Mouse (Mus musculus): ENCODE data around the gene Tmprss13. TPM values are rescaled to one million over a fixed set of nuclear protein-coding genes. Genes with fewer than 3 reads are reported as not detected.

Tmprss13 gene
- total RNA-seq (2021) = under 1 TPM; 0.06 to 0.18 TPM
- long read RNA-seq, experiment 1 = 0 reads
- long read RNA-seq, experiment 2 = 0 reads

- intact Hi-C loops (cut with DNase I; ENCODE audit: low total_unique reads) = no loop called here
- no peak for DNase-seq
Measured at GRCm38 (mm10) chr9:45318855-45319254, at the start of gene Tmprss13. Gene Tmprss13 (plus strand): TSS chr9:45319100.

- intact Hi-C loops (cut with DNase I; ENCODE audit: low total_unique reads) = no loop called here
- no peak for DNase-seq
Measured at GRCm38 (mm10) chr9:45272213-45272612, 46.7 kb upstream of the Tmprss13 start.

- no peak for DNase-seq
- intact Hi-C loops (cut with DNase I; ENCODE audit: low total_unique reads) = no loop called here
Measured at GRCm38 (mm10) chr9:45274218-45274617, 44.7 kb upstream of the Tmprss13 start.

- intact Hi-C loops (cut with DNase I; ENCODE audit: low total_unique reads) = no loop called here
- DNase-seq = no peak
Measured at GRCm38 (mm10) chr9:45274635-45275034, 44.3 kb upstream of the Tmprss13 start.

GRCm38 (mm10) chr9:45280059-45280458 is 38.8 kb upstream of the Tmprss13 start:
- no peak for DNase-seq
- intact Hi-C loops (cut with DNase I; ENCODE audit: low total_unique reads) = no loop called here

- DNase-seq = no peak
- intact Hi-C loops (cut with DNase I; ENCODE audit: low total_unique reads) = no loop called here
Measured at GRCm38 (mm10) chr9:45280891-45281290, 38.0 kb upstream of the Tmprss13 start.

GRCm38 (mm10) chr9:45282466-45282865 is 36.4 kb upstream of the Tmprss13 start:
- no peak for DNase-seq
- intact Hi-C loops (cut with DNase I; ENCODE audit: low total_unique reads) = no loop called here

GRCm38 (mm10) chr9:45291481-45292168 is 27.3 kb upstream of the Tmprss13 start:
- intact Hi-C loops (cut with DNase I; ENCODE audit: low total_unique reads) = no loop called here
- DNase-seq = no peak

- no peak for DNase-seq
- intact Hi-C loops (cut with DNase I; ENCODE audit: low total_unique reads) = no loop called here
Measured at GRCm38 (mm10) chr9:45294210-45295011, 24.5 kb upstream of the Tmprss13 start.

- no peak for DNase-seq
- intact Hi-C loops (cut with DNase I; ENCODE audit: low total_unique reads) = loop anchor here (2.0 kb wide), 1 partner anchor 89 kb away; no protein-coding TSS in a partner anchor
Measured at GRCm38 (mm10) chr9:45299231-45300006, 19.5 kb upstream of the Tmprss13 start.

- intact Hi-C loops (cut with DNase I; ENCODE audit: low total_unique reads) = loop anchor here (2.0 kb wide), 1 partner anchor 88 kb away; no protein-coding TSS in a partner anchor
- DNase-seq = peak; percentile 90
Measured at GRCm38 (mm10) chr9:45300422-45301104, 18.3 kb upstream of the Tmprss13 start.

- intact Hi-C loops (cut with DNase I; ENCODE audit: low total_unique reads) = loop anchor here (2.0 kb wide), 1 partner anchor 87 kb away; no protein-coding TSS in a partner anchor
Measured at GRCm38 (mm10) chr9:45301771-45302170, 17.1 kb upstream of the Tmprss13 start.

GRCm38 (mm10) chr9:45306746-45307410 is 12.0 kb upstream of the Tmprss13 start:
- no peak for DNase-seq
- intact Hi-C loops (cut with DNase I; ENCODE audit: low total_unique reads) = no loop called here

More at GRCm38 (mm10) chr9:45301771-45302170, 17.1 kb upstream of the Tmprss13 start:
- DNase-seq = no peak

GRCm38 (mm10) chr9:45308521-45308920 is 10.4 kb upstream of the Tmprss13 start:
- DNase-seq = no peak
- intact Hi-C loops (cut with DNase I; ENCODE audit: low total_unique reads) = no loop called here

- DNase-seq = no peak
- intact Hi-C loops (cut with DNase I; ENCODE audit: low total_unique reads) = no loop called here
Measured at GRCm38 (mm10) chr9:45311858-45312257, 7.0 kb upstream of the Tmprss13 start.

GRCm38 (mm10) chr9:45313913-45314312 is 5.0 kb upstream of the Tmprss13 start:
- intact Hi-C loops (cut with DNase I; ENCODE audit: low total_unique reads) = no loop called here
- no peak for DNase-seq

- intact Hi-C loops (cut with DNase I; ENCODE audit: low total_unique reads) = no loop called here
- DNase-seq = no peak
Measured at GRCm38 (mm10) chr9:45317635-45318034, 1.3 kb upstream of the Tmprss13 start.

GRCm38 (mm10) chr9:45321465-45321864 is 2.6 kb downstream of the Tmprss13 start:
- intact Hi-C loops (cut with DNase I; ENCODE audit: low total_unique reads) = no loop called here
- DNase-seq = no peak

GRCm38 (mm10) chr9:45321946-45322430 is 3.1 kb downstream of the Tmprss13 start:
- intact Hi-C loops (cut with DNase I; ENCODE audit: low total_unique reads) = no loop called here
- DNase-seq = no peak
